Mouse (Mus musculus) spleen, adult 2 months (tissue): ENCODE measurements around the gene Plscr1.

Source experiments
- CTCF ChIP-seq: fragments of 200-500 bp; IDR thresholded peaks from 2 replicates; pipeline ENCODE4 v1.5.1; 2011; ENCODE audit warnings: mild to moderate bottlenecking, inconsistent platforms; ENCODE audit not compliant: insufficient read depth, insufficient read length, insufficient replicate concordance; ENCODE audit errors: extremely low read depth
- POLR2A ChIP-seq: fragments of 200-500 bp; IDR thresholded peaks from 2 replicates; pipeline ENCODE4 v1.6.1; 2011; ENCODE audit warnings: low read depth, low read length, inconsistent platforms

- TF ChIP-seq CTCF (no peak), POLR2A (no peak)
These were observed 11.1 kb downstream of the Plscr1 start for GRCm38 (mm10) chr9:92260481-92261159.
